Mouse (Mus musculus): ENCODE data around the gene Fmod.

DNA sequence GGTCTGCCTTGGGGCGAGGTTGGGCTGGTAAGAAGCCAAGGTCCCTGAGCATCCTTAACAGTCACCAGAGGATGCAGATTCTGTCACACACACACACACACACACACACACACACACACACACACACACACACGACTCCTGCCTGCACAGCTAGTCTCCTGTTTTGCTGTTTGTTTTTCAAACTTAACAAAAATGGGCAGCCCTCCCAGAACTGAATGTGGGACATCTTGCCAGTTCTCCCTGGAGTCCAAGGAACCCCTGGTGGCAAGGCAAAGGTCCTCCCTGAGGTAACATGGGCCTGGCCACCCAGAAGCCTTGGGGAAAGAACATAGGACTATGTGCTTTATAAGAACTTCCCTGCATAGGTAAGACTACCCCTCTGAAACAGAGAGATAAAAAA lies 4.8 kb downstream of the Fmod start:
- TF ChIP-seq ZMIZ1 (IDR thresholded peaks at IDR 0.05; ENCODE audit: low read depth, low read length) (no peak), CTCF (conservative IDR thresholded peaks at IDR 0.05 in 1 of 2, IDR thresholded peaks at IDR 0.05 in 1 of 2; ENCODE audit: low read depth in 2 of 2, low read length in 2 of 2) (no peak), TBP (conservative IDR thresholded peaks at IDR 0.05; ENCODE audit: low read depth, low read length) (no peak), RAD21 (IDR thresholded peaks at IDR 0.05; ENCODE audit: low read depth, low read length) (no peak), POLR2AphosphoS2 (IDR thresholded peaks at IDR 0.05; ENCODE audit: low read depth, low read length) (no peak), CHD1 (IDR thresholded peaks at IDR 0.05; ENCODE audit: low read depth, low read length) (no peak), ZKSCAN1 (IDR thresholded peaks at IDR 0.05; ENCODE audit: borderline replicate concordance, low read depth, low read length) (no peak), MAX (IDR thresholded peaks at IDR 0.05; ENCODE audit: low read length) (no peak), SIN3A (IDR thresholded peaks at IDR 0.05; ENCODE audit: low read length) (no peak), ZNF384 (IDR thresholded peaks at IDR 0.05; ENCODE audit: low read depth, low read length) (no peak), POLR2A (IDR thresholded peaks at IDR 0.05; ENCODE audit: low read depth, low read length) (no peak), NRF1 (IDR thresholded peaks at IDR 0.05; ENCODE audit: low read depth, low read length) (no peak)
